Mouse (Mus musculus) limb, embryonic 13.5 days (tissue): ENCODE measurements at regions not wholly inside any gene's neighbourhood (a gene's known extent, or its start where the extent isn't known, plus 50 kb on each side); places are given as distances from the start of the nearest gene placed in this dataset.

Experiments
- ATAC-seq: fragments of 200-750 bp; cut with Nextera tagmentation; 2 replicates; pipeline ENCODE4 v1.8.0; 2017; ENCODE audit warnings: low read depth, moderate number of reproducible peaks, moderate TSS enrichment; ENCODE audit not compliant: low FRiP score
- H3K27ac ChIP-seq: fragments of 300-500 bp; sonication (generic); 2 replicates; pipeline ENCODE4 v1.5.1; 2015; ENCODE audit warnings: inconsistent platforms, mild to moderate bottlenecking, moderate library complexity
- H3K27me3 ChIP-seq: fragments of 300-500 bp; sonication (generic); 2 replicates; pipeline ENCODE4 v1.6.1; 2015; ENCODE audit warnings: mild to moderate bottlenecking, inconsistent platforms
- H3K36me3 ChIP-seq: fragments of 300-500 bp; sonication (generic); 2 replicates; pipeline ENCODE4 v1.6.1; 2015; ENCODE audit warnings: inconsistent platforms, mild to moderate bottlenecking, moderate library complexity
- H3K4me1 ChIP-seq: fragments of 300-500 bp; sonication (generic); 2 replicates; pipeline ENCODE4 v1.6.1; 2015; ENCODE audit warnings: inconsistent platforms
- H3K4me2 ChIP-seq: fragments of 300-500 bp; sonication (generic); replicated peaks from 2 replicates; pipeline ENCODE4 v1.6.1; 2015; ENCODE audit warnings: inconsistent platforms, mild to moderate bottlenecking, moderate library complexity
- H3K4me3 ChIP-seq: fragments of 300-500 bp; sonication (generic); 2 replicates; pipeline ENCODE4 v1.5.1; 2015; ENCODE audit warnings: moderate library complexity, mild to moderate bottlenecking, inconsistent platforms
- H3K9ac ChIP-seq: fragments of 300-500 bp; sonication (generic); 2 replicates; pipeline ENCODE4 v1.6.1; 2015; ENCODE audit warnings: mild to moderate bottlenecking, inconsistent platforms
- H3K9me3 ChIP-seq: fragments of 300-500 bp; sonication (generic); 2 replicates; pipeline ENCODE4 v1.6.1; 2016; ENCODE audit warnings: inconsistent platforms
- WGBS: fragments of 180-500 bp; shearing (Covaris S2); methylation state at CpG from one replicate; pipeline ENCODE4 v1.1.7; 2015; 5-methylcytosine and 5-hydroxymethylcytosine counted together

- H3K9me3 ChIP-seq = no peaks in the 10 kb centered on the region
- H3K27ac ChIP-seq = no peak overlapping the region
- no peak overlapping the region for H3K4me3 ChIP-seq
- peaks cover 38% of the 10 kb centered on the region for H3K27me3 ChIP-seq
- H3K36me3 ChIP-seq = no peaks in the 10 kb centered on the region
- H3K9ac ChIP-seq = no peak overlapping the region
- peak; percentile 61; the same call in 1 of the 2 replicates for ATAC-seq
- 62% methylated on average over 5 of the region's 5 CpGs for WGBS
- no peak overlapping the region for H3K4me2 ChIP-seq
- H3K4me1 ChIP-seq = no peaks in the 10 kb centered on the region
These were observed 718.5 kb upstream of the 2610301B20Rik start for GRCm38 (mm10) chr4:10155705-10156390.

GRCm38 (mm10) chr4:10189896-10190295 lies 684.4 kb upstream of the 2610301B20Rik start:
- WGBS = 89% methylated on average over 3 of the region's 3 CpGs
- H3K9ac ChIP-seq = no peak overlapping the region
- ATAC-seq = no peak
- no peak overlapping the region for H3K4me3 ChIP-seq
- H3K27me3 ChIP-seq = no peaks in the 10 kb centered on the region
- H3K9me3 ChIP-seq = no peaks in the 10 kb centered on the region
- H3K27ac ChIP-seq = no peak overlapping the region
- no peak overlapping the region for H3K4me2 ChIP-seq
- H3K4me1 ChIP-seq = no peaks in the 10 kb centered on the region
- no peaks in the 10 kb centered on the region for H3K36me3 ChIP-seq

GRCm38 (mm10) chr4:10197245-10197943 lies 676.9 kb upstream of the 2610301B20Rik start:
- H3K4me3 ChIP-seq = no peak overlapping the region
- H3K27ac ChIP-seq = no peak overlapping the region
- no peaks in the 10 kb centered on the region for H3K4me1 ChIP-seq
- no peak overlapping the region for H3K9ac ChIP-seq
- ATAC-seq = no peak
- WGBS = 90% methylated on average over 1 of the region's 1 CpGs
- no peaks in the 10 kb centered on the region for H3K36me3 ChIP-seq
- no peaks in the 10 kb centered on the region for H3K27me3 ChIP-seq
- no peak overlapping the region for H3K4me2 ChIP-seq
- H3K9me3 ChIP-seq = no peaks in the 10 kb centered on the region

GRCm38 (mm10) chr4:10201835-10202234 lies 672.5 kb upstream of the 2610301B20Rik start:
- Histone ChIP-seq H3K4me1 (0 out of 2 replicates have a peak, but pooled peaks cover 3% of the 10 kb centered on the region), H3K9ac (no peak overlapping the region), H3K27me3 (peaks cover 2% of the 10 kb centered on the region; the same call in 1 of the 2 replicates), H3K4me3 (no peak overlapping the region), H3K36me3 (no peaks in the 10 kb centered on the region), H3K9me3 (no peaks in the 10 kb centered on the region), H3K27ac (no peak overlapping the region), H3K4me2 (no peak overlapping the region)
- 37% methylated on average over 3 of the region's 3 CpGs for WGBS
- no peak for ATAC-seq

- Histone ChIP-seq H3K9me3 (no peaks in the 10 kb centered on the region), H3K36me3 (no peaks in the 10 kb centered on the region), H3K27ac (no peak overlapping the region), H3K9ac (no peak overlapping the region), H3K4me1 (peaks cover 4% of the 10 kb centered on the region), H3K27me3 (peaks cover 7% of the 10 kb centered on the region; the same call in 1 of the 2 replicates), H3K4me2 (no peak overlapping the region), H3K4me3 (no peak overlapping the region)
- ATAC-seq = peak; percentile 67; the same call in 1 of the 2 replicates
- WGBS = 86% methylated on average over 1 of the region's 1 CpGs
These were observed 670.1 kb upstream of the 2610301B20Rik start for GRCm38 (mm10) chr4:10204224-10204623.

- no peak overlapping the region for H3K4me3 ChIP-seq
- WGBS = 35% methylated on average over 4 of the region's 4 CpGs
- no peak overlapping the region for H3K9ac ChIP-seq
- 0 out of 2 replicates have a peak, but pooled peaks have one; percentile 40 for ATAC-seq
- H3K4me2 ChIP-seq = no peak overlapping the region
- peaks cover 11% of the 10 kb centered on the region for H3K4me1 ChIP-seq
- no peaks in the 10 kb centered on the region for H3K9me3 ChIP-seq
- H3K27me3 ChIP-seq = peaks cover 7% of the 10 kb centered on the region; the same call in 1 of the 2 replicates
- no peak overlapping the region for H3K27ac ChIP-seq
- no peaks in the 10 kb centered on the region for H3K36me3 ChIP-seq
These were observed 664.9 kb upstream of the 2610301B20Rik start for GRCm38 (mm10) chr4:10209324-10209923.

- no peak overlapping the region for H3K27ac ChIP-seq
- H3K4me3 ChIP-seq = no peak overlapping the region
- ATAC-seq = no peak
- no peak overlapping the region for H3K9ac ChIP-seq
- WGBS = 96% methylated on average over 4 of the region's 4 CpGs
- H3K9me3 ChIP-seq = no peaks in the 10 kb centered on the region
- H3K4me2 ChIP-seq = no peak overlapping the region
- no peaks in the 10 kb centered on the region for H3K36me3 ChIP-seq
- H3K27me3 ChIP-seq = peaks cover 7% of the 10 kb centered on the region; the same call in 1 of the 2 replicates
- H3K4me1 ChIP-seq = peaks cover 11% of the 10 kb centered on the region
These were observed 663.0 kb upstream of the 2610301B20Rik start for GRCm38 (mm10) chr4:10211303-10211702.

- no peak overlapping the region for H3K4me2 ChIP-seq
- H3K4me3 ChIP-seq = no peak overlapping the region
- H3K9ac ChIP-seq = no peak overlapping the region
- no peak overlapping the region for H3K27ac ChIP-seq
- H3K27me3 ChIP-seq = no peaks in the 10 kb centered on the region
- H3K4me1 ChIP-seq = no peaks in the 10 kb centered on the region
- no peak; the same call in 1 of the 2 replicates for ATAC-seq
- no peaks in the 10 kb centered on the region for H3K9me3 ChIP-seq
- 90% methylated on average over 5 of the region's 5 CpGs for WGBS
- no peaks in the 10 kb centered on the region for H3K36me3 ChIP-seq
These were observed 639.0 kb upstream of the 2610301B20Rik start for GRCm38 (mm10) chr4:10235324-10235723.

GRCm38 (mm10) chr4:10242117-10242516 lies 632.2 kb upstream of the 2610301B20Rik start:
- Histone ChIP-seq H3K4me2 (0 out of 2 replicates have a peak overlapping the region, but pooled peaks have one; percentile 2), H3K27me3 (no peaks in the 10 kb centered on the region), H3K27ac (0 out of 2 replicates have a peak overlapping the region, but pooled peaks have one; percentile 11), H3K4me1 (peaks cover 4% of the 10 kb centered on the region; the same call in 1 of the 2 replicates), H3K36me3 (no peaks in the 10 kb centered on the region), H3K9me3 (no peaks in the 10 kb centered on the region), H3K4me3 (no peak overlapping the region), H3K9ac (no peak overlapping the region)
- ATAC-seq = peak; percentile 81
- WGBS = 45% methylated on average over 4 of the region's 4 CpGs

GRCm38 (mm10) chr4:10242909-10243308 lies 631.4 kb upstream of the 2610301B20Rik start:
- Histone ChIP-seq H3K27me3 (no peaks in the 10 kb centered on the region), H3K9me3 (no peaks in the 10 kb centered on the region), H3K4me1 (peaks cover 4% of the 10 kb centered on the region; the same call in 1 of the 2 replicates), H3K4me3 (no peak overlapping the region), H3K27ac (peak overlapping the region; percentile 15; the same call in 1 of the 2 replicates), H3K36me3 (no peaks in the 10 kb centered on the region), H3K9ac (no peak overlapping the region), H3K4me2 (no peak overlapping the region)
- 81% methylated on average over 2 of the region's 2 CpGs for WGBS
- no peak for ATAC-seq

- Histone ChIP-seq H3K9me3 (no peaks in the 10 kb centered on the region), H3K27ac (no peak overlapping the region), H3K4me3 (no peak overlapping the region), H3K9ac (no peak overlapping the region), H3K4me1 (peaks cover 5% of the 10 kb centered on the region; the same call in 1 of the 2 replicates), H3K36me3 (no peaks in the 10 kb centered on the region), H3K27me3 (no peaks in the 10 kb centered on the region), H3K4me2 (no peak overlapping the region)
- WGBS = 64% methylated on average over 6 of the region's 6 CpGs
- peak; percentile 73; the same call in 1 of the 2 replicates for ATAC-seq
These were observed 620.1 kb upstream of the 2610301B20Rik start for GRCm38 (mm10) chr4:10254029-10254690.
